Mouse (Mus musculus) liver, postnatal 0 days (tissue): ENCODE measurements around the gene Cd248. TPM values are rescaled to one million over a fixed set of nuclear protein-coding genes. Genes with fewer than 3 reads are reported as not detected.

Experiments used
- ATAC-seq: fragments of 200-750 bp; cut with Nextera tagmentation; 2 replicates; pipeline ENCODE4 v1.8.0; 2017; ENCODE audit warnings: mild to moderate bottlenecking, moderate library complexity
- DNase-seq: peaks from one replicate; pipeline ENCODE4 v3.0.0-alpha.2; 2016
- H3K27ac ChIP-seq: fragments of 300-500 bp; sonication (generic); 2 replicates; pipeline ENCODE4 v1.5.1; 2014; ENCODE audit warnings: antibody characterized with exemption, moderate library complexity, mild to moderate bottlenecking, low read depth
- H3K27me3 ChIP-seq: fragments of 300-500 bp; sonication (generic); 2 replicates; pipeline ENCODE4 v1.6.1; 2014; ENCODE audit warnings: low read length, control low read depth, mixed read lengths; ENCODE audit not compliant: insufficient read depth
- H3K36me3 ChIP-seq: fragments of 300-500 bp; sonication (generic); replicated peaks from 2 replicates; pipeline ENCODE4 v1.6.1; 2014; ENCODE audit warnings: mild to moderate bottlenecking, control low read depth, low read length, moderate library complexity, mixed read lengths; ENCODE audit not compliant: insufficient read depth
- H3K4me1 ChIP-seq: fragments of 300-500 bp; sonication (generic); 2 replicates; pipeline ENCODE4 v1.6.1; 2014; ENCODE audit warnings: antibody characterized with exemption, mild to moderate bottlenecking, control low read depth; ENCODE audit not compliant: insufficient read depth
- H3K4me2 ChIP-seq: fragments of 300-500 bp; sonication (generic); 2 replicates; pipeline ENCODE4 v1.6.1; 2014; ENCODE audit warnings: low read depth, mild to moderate bottlenecking, low read length, moderate library complexity, mixed read lengths
- H3K4me3 ChIP-seq: fragments of 300-500 bp; sonication (generic); 2 replicates; pipeline ENCODE4 v1.5.1; 2014; ENCODE audit warnings: low read depth, low read length
- H3K9ac ChIP-seq: fragments of 300-500 bp; sonication (generic); replicated peaks from 2 replicates; pipeline ENCODE4 v1.6.1; 2014; ENCODE audit warnings: mild to moderate bottlenecking, moderate library complexity
- H3K9me3 ChIP-seq: fragments of 300-500 bp; sonication (generic); 2 replicates; pipeline ENCODE4 v1.6.1; 2016; ENCODE audit warnings: mild to moderate bottlenecking, control low read depth, low read length, mixed read lengths
- CTCF ChIP-seq: sonication (generic); IDR thresholded peaks from 2 replicates; pipeline ENCODE4 v1.5.1; 2016; ENCODE audit warnings: antibody characterized with exemption, low read depth
- EP300 ChIP-seq: IDR thresholded peaks from 2 replicates; pipeline ENCODE4 v1.6.1; 2016; ENCODE audit warnings: antibody characterized with exemption, low read depth, mild to moderate bottlenecking
- WGBS: fragments of 180-500 bp; shearing (Covaris S2); extraction: QIAGEN DNeasy Blood & Tissue Kit; methylation state at CpG from one replicate; pipeline ENCODE4 v1.1.7; 2014; ENCODE audit not compliant: insufficient replicate concordance; 5-methylcytosine and 5-hydroxymethylcytosine counted together
- polyA plus RNA-seq: library from polyadenylated mRNA; unstranded; fragments of >200 nt; fragmentation: Nextera tagmentation; extraction: Ambion mirVana; gene quantifications from 2 replicates; pipeline ENCODE4 v1.2.1, GENCODE M21; 2015

The Cd248 gene
- polyA plus RNA-seq, 1 experiment from 2014 or later, result 2.0 TPM

GRCm38 (mm10) chr19:5036577-5036976 lies 31.3 kb upstream of the Cd248 start:
- no peak for TF ChIP-seq EP300
- no peak for TF ChIP-seq CTCF
- 78% methylated on average over 4 of the region's 4 CpGs for WGBS
- 0 out of 2 replicates have a peak, but pooled peaks cover 4% of the 10 kb centered on the region for H3K27me3 ChIP-seq
- no peaks in the 10 kb centered on the region for H3K36me3 ChIP-seq
- H3K4me2 ChIP-seq, result no peak overlapping the region
- no peak overlapping the region for H3K27ac ChIP-seq
- no peak for DNase-seq
- H3K9ac ChIP-seq, result no peak overlapping the region
- no peak for ATAC-seq
- no peaks in the 10 kb centered on the region for H3K9me3 ChIP-seq
- H3K4me1 ChIP-seq, result peaks cover 17% of the 10 kb centered on the region
- H3K4me3 ChIP-seq, result no peak overlapping the region

GRCm38 (mm10) chr19:5037678-5038571 lies 30.0 kb upstream of the Cd248 start:
- Histone ChIP-seq H3K4me2 (peak overlapping the region; percentile 100), H3K36me3 (no peaks in the 10 kb centered on the region), H3K9me3 (no peaks in the 10 kb centered on the region), H3K27ac (no peak overlapping the region), H3K27me3 (0 out of 2 replicates have a peak, but pooled peaks cover 4% of the 10 kb centered on the region), H3K4me3 (peak overlapping the region; percentile 70), H3K9ac (peak overlapping the region; percentile 80), H3K4me1 (peaks cover 23% of the 10 kb centered on the region)
- DNase-seq (peak; percentile 68), ATAC-seq (peak; percentile 23)
- TF ChIP-seq EP300, result no peak
- no peak for TF ChIP-seq CTCF
- 6% methylated on average over 32 of the region's 32 CpGs for WGBS

- Histone ChIP-seq H3K4me1 (peaks cover 23% of the 10 kb centered on the region), H3K27me3 (0 out of 2 replicates have a peak, but pooled peaks cover 4% of the 10 kb centered on the region), H3K9me3 (no peaks in the 10 kb centered on the region), H3K4me3 (peak within 1 kb of the TSS; percentile 70), H3K9ac (peak within 1 kb of the TSS; percentile 80), H3K36me3 (no peaks in the 10 kb centered on the region), H3K4me2 (peak within 1 kb of the TSS; percentile 100), H3K27ac (no peak within 1 kb of the TSS)
- ATAC-seq (peak; percentile 81), DNase-seq (peak; percentile 88)
- peak; percentile 64 for TF ChIP-seq CTCF
- TF ChIP-seq EP300, result no peak
- under 1% methylated on average over 41 of the region's 44 CpGs for WGBS
Observed at GRCm38 (mm10) chr19:5038709-5039156, 29.1 kb upstream of the Cd248 start, which contains the start of the genes B4gat1 and AC124502.3. Gene B4gat1, plus strand, starts transcription at chr19:5038826. Gene AC124502.3, plus strand, starts transcription at chr19:5038891.

- 0 out of 2 replicates have a peak, but pooled peaks have one; percentile 14 for ATAC-seq
- peak overlapping the region; percentile 100 for H3K4me2 ChIP-seq
- H3K9ac ChIP-seq, result peak overlapping the region; percentile 80
- H3K4me1 ChIP-seq, result peaks cover 23% of the 10 kb centered on the region
- H3K9me3 ChIP-seq, result no peaks in the 10 kb centered on the region
- 0 out of 2 replicates have a peak, but pooled peaks cover 4% of the 10 kb centered on the region for H3K27me3 ChIP-seq
- DNase-seq, result no peak
- no peak overlapping the region for H3K27ac ChIP-seq
- 21% methylated on average over 41 of the region's 41 CpGs for WGBS
- peak overlapping the region; percentile 70 for H3K4me3 ChIP-seq
- H3K36me3 ChIP-seq, result peaks cover 3% of the 10 kb centered on the region; the same call in 1 of the 2 replicates
- TF ChIP-seq EP300 (no peak), CTCF (no peak)
Observed at GRCm38 (mm10) chr19:5039301-5040114, 28.4 kb upstream of the Cd248 start.

GRCm38 (mm10) chr19:5040862-5041523 lies 26.9 kb upstream of the Cd248 start, which contains the start of gene Brms1:
Gene Brms1, plus strand, starts transcription at chr19:5041354.
- no peak for TF ChIP-seq CTCF
- no peak for TF ChIP-seq EP300
- Histone ChIP-seq H3K36me3 (peaks cover 5% of the 10 kb centered on the region; the same call in 1 of the 2 replicates), H3K4me2 (peak within 1 kb of the TSS; percentile 100), H3K27ac (peak within 1 kb of the TSS; percentile 85), H3K9me3 (no peaks in the 10 kb centered on the region), H3K27me3 (0 out of 2 replicates have a peak, but pooled peaks cover 4% of the 10 kb centered on the region), H3K4me3 (peak within 1 kb of the TSS; percentile 89), H3K9ac (peak within 1 kb of the TSS; percentile 96), H3K4me1 (peaks cover 23% of the 10 kb centered on the region)
- 4% methylated on average over 40 of the region's 40 CpGs for WGBS
- DNase-seq, result peak; percentile 93
- ATAC-seq, result peak; percentile 84
